Mouse (Mus musculus): Measurements from ENCODE around the gene Rora.

DNA sequence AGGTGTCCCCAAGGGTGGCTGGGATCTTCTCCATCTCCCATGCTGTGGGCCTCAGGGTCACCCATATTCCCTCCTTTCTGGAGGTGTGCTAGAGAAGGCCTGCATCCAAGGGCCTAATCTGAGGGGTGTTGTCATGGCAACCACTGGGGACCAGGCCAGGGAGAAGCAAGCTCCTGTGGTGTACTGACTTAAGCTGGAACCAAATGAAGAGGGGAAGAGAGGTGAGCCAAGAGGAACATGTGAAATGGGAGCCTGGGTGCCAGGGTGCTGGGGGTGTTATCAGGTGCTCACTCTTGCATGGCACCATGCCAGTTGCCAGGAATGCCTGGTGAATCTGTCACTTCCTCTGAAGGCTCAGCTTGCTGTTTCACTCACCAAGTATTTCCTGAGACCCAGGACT is 166.9 kb downstream of the Rora start:
- TF ChIP-seq POLR2A (IDR thresholded peaks at IDR 0.05; ENCODE audit: extremely low read depth, insufficient read depth, low read length) (no peak), CTCF (IDR thresholded peaks at IDR 0.05; ENCODE audit: low read depth, low read length) (no peak)
